Mouse (Mus musculus) testis, adult 10 weeks (tissue): ENCODE results near the gene Zfp518a. TPM values are rescaled to one million over a fixed set of nuclear protein-coding genes. Genes with fewer than 3 reads are reported as not detected.

ENCODE experiments used
- polyA plus RNA-seq: library from polyadenylated mRNA; stranded (reverse); fragments of 350-450 nt; fragmentation: Illumina TruSeq; extraction: RNeasy Lipid Tissue Mini Kit (QIAGEN cat#74804); gene quantifications from one replicate; pipeline ENCODE4 v1.2.3, GENCODE M21; 2014; ENCODE audit warnings: low read depth, low replicate concordance

The Zfp518a gene
- 56.0 TPM for polyA plus RNA-seq

DNA sequence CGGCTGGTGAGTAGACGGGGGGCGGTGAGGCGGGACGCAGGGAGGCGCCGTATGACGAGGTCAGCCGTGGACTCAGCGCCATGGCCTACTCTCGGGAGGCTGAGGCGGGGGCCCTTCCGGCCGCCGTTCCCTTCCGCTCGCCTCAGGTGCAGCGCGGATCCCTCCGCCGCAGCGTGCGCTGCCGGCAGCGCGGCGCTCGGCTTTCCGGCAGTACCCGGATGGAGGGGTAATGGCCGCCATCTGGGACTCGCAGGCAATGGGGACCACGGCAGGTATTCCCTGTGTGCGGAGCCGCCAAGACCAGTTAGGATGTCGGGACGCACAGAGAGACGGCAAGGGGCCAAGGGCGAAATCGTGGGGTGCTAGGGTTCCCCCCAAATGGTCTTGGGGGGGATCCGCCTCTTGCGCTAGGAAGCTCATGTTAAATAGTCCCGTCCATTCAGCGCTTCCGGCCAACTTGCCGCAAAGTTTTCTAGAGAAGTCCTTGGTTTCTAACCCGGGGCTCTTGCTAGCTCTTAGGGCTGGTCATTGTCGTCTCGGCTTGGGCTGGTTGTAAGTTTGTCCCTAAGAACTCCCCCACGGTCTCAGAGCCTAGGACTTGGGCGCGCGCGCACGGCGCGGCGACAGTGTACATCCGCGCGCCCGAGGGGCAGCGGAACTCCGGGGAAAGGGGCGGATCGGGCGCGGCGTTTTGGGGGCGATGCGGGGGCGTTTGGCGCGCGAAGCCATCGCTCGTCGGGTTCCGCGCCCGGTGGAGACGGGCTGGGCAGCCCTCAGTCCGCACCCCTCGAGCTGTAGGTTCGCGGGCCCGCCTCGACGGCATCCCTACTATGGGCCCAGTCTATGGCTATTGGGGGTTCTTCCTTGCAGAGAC is at the start of gene Zfp518a:
Gene Zfp518a (plus strand): TSS at position 187 of the 874 bp plus-strand sequence.

Other genes with a start within 250 kb of the Zfp518a start
- gene Cc2d2b, start 146.0 kb upstream of the Zfp518a start, polyA plus RNA-seq, result 57.5 TPM
- gene Ccnj, start 63.4 kb upstream of the Zfp518a start, polyA plus RNA-seq, result 2.3 TPM
- gene Blnk, start 99.8 kb downstream of the Zfp518a start, polyA plus RNA-seq, result 1.1 TPM
- gene Dntt, start 134.6 kb downstream of the Zfp518a start, polyA plus RNA-seq, result 0.66 TPM
- not detected for gene Opalin, start 182.4 kb downstream of the Zfp518a start, polyA plus RNA-seq